Mouse (Mus musculus) liver, adult 2 months (tissue): Measurements from ENCODE around the gene Mcf2. TPM values are rescaled to one million over a fixed set of nuclear protein-coding genes. Genes with fewer than 3 reads are reported as not detected.
A peak's percentile ranks its signal among the peaks of the same experiment; 100 is the strongest.

Source experiments
- DNase-seq: peaks from one replicate; pipeline ENCODE4 v3.0.0-alpha.2; 2011; ENCODE audit warnings: low read depth, low spot score; ENCODE audit errors: extremely low read depth
- H3K27ac ChIP-seq: fragments of 200-500 bp; replicated peaks from 2 replicates; pipeline ENCODE4 v1.5.1; 2012; ENCODE audit warnings: low read depth, mild to moderate bottlenecking, control low read depth, inconsistent platforms, low read length; ENCODE audit not compliant: insufficient read depth
- H3K27me3 ChIP-seq: fragments of 200-500 bp; 2 replicates; pipeline ENCODE4 v1.6.1; 2012; ENCODE audit warnings: mild to moderate bottlenecking, moderate library complexity, low read length, inconsistent platforms; ENCODE audit not compliant: control insufficient read depth, insufficient read depth
- H3K36me3 ChIP-seq: fragments of 200-500 bp; 2 replicates; pipeline ENCODE4 v1.6.1; 2012; ENCODE audit warnings: low read length, inconsistent platforms; ENCODE audit not compliant: control insufficient read depth, insufficient read depth
- H3K4me1 ChIP-seq: fragments of 200-500 bp; 2 replicates; pipeline ENCODE4 v1.6.1; 2011; ENCODE audit warnings: low read length; ENCODE audit not compliant: control insufficient read depth, insufficient read depth
- H3K4me3 ChIP-seq: fragments of 200-500 bp; 2 replicates; pipeline ENCODE4 v1.5.1; 2011; ENCODE audit warnings: low read depth, mild to moderate bottlenecking, control low read depth, low read length, moderate library complexity; ENCODE audit not compliant: insufficient read depth
- H3K79me2 ChIP-seq: fragments of 200-500 bp; 2 replicates; pipeline ENCODE4 v1.6.1; 2012; ENCODE audit warnings: inconsistent platforms, mild to moderate bottlenecking, low read length, moderate library complexity; ENCODE audit not compliant: control insufficient read depth, insufficient read depth
- H3K9ac ChIP-seq: fragments of 200-500 bp; 2 replicates; pipeline ENCODE4 v1.6.1; 2012; ENCODE audit warnings: low read depth, mild to moderate bottlenecking, control low read depth, inconsistent platforms, low read length
- CTCF ChIP-seq: fragments of 200-500 bp; IDR thresholded peaks from 2 replicates; pipeline ENCODE4 v1.5.1; 2011; ENCODE audit warnings: low read depth, low read length, control low read depth
- POLR2A ChIP-seq: fragments of 200-500 bp; IDR thresholded peaks from 2 replicates; pipeline ENCODE4 v1.6.1; 2011; ENCODE audit warnings: low read length, control low read depth; ENCODE audit not compliant: insufficient read depth; ENCODE audit errors: extremely low read depth
- WGBS: fragments of 180-500 bp; shearing (Covaris S2); methylation state at CpG from one replicate; pipeline ENCODE4 v1.1.7; 2018; 5-methylcytosine and 5-hydroxymethylcytosine counted together
- polyA plus RNA-seq: library from polyadenylated mRNA; depleted of rRNA; stranded (reverse); fragments of >200 nt; gene quantifications from 2 replicates; pipeline ENCODE4 v1.2.3, GENCODE M21; 2012
- total RNA-seq: library from RNA; depleted of rRNA; stranded (reverse); fragments of >200 nt; gene quantifications from 2 replicates; pipeline ENCODE4 v1.2.3, GENCODE M21; 2014

Gene Mcf2
- total and polyA plus RNA-seq, 2 experiments, result not detected

DNA sequence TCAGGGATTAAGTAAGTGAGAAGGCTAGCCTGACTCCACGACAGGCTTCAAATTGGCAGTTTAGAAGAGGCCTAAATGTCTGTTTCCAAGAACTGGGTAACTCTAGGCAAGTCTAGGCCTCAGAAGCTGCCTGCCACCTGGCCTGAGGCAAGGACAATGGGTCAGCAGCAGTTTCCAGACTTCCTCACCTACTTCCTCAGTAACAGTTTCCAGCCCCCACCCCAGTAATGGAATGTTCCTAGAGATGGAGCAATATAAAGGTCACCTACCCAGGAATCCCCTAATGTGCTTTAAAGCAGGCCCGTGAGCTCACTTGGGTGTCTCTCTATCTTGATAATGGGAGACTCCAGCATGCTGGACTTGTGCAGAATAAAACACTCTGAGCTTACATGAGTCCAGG, 10.1 kb downstream of the Mcf2 start:
- DNase-seq, result no peak
- TF ChIP-seq CTCF, result no peak
- Histone ChIP-seq H3K4me1 (no peaks in the 10 kb centered on the region), H3K9ac (no peak overlapping the region), H3K36me3 (no peaks in the 10 kb centered on the region), H3K4me3 (no peak overlapping the region), H3K79me2 (no peaks in the 10 kb centered on the region), H3K27me3 (no peaks in the 10 kb centered on the region), H3K27ac (no peak overlapping the region)
- 73% methylated on average over 2 of the region's 2 CpGs for WGBS

DNA sequence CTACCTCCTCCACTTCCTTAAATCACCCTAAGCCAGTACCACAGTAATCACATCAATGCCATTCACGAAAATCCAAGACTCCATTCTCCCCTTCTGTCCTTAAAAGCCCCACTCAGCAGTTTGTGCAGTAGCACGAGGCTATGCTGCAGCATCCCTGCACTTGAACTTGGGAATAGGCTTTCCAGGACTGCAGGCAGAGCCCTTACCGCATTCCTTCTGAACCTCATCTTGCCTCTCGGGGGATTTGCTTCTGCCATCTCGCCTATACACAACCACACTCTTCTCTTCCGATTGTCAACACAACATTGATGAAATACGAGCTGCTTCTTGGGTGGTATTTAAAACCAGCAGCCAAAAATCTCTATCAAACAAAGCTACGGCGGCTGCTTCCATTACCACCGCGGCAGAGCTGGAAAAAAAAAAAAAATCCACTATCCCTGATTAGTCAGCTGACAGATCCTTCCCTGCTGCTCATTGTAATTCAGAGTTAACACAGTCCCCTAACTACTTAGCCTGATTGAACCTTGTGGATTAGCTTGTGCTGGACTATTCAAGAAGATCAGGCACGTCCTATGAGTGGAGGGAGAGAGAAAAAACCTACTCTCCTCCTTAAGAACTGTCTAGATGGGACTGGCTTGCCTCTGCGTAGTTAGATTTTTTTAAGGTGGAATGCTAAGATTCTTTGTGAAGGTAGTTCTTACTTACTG, 31.5 kb downstream of the Mcf2 start:
- no peak for TF ChIP-seq POLR2A
- no peak for TF ChIP-seq CTCF
- no peaks in the 10 kb centered on the region for H3K79me2 ChIP-seq
- no peak overlapping the region for H3K4me3 ChIP-seq
- WGBS, result 12% methylated on average over 13 of the region's 13 CpGs
- no peaks in the 10 kb centered on the region for H3K27me3 ChIP-seq
- peak; percentile 0 for DNase-seq
- no peak overlapping the region for H3K9ac ChIP-seq
- no peaks in the 10 kb centered on the region for H3K36me3 ChIP-seq
- no peaks in the 10 kb centered on the region for H3K4me1 ChIP-seq
- H3K27ac ChIP-seq, result no peak overlapping the region

DNA sequence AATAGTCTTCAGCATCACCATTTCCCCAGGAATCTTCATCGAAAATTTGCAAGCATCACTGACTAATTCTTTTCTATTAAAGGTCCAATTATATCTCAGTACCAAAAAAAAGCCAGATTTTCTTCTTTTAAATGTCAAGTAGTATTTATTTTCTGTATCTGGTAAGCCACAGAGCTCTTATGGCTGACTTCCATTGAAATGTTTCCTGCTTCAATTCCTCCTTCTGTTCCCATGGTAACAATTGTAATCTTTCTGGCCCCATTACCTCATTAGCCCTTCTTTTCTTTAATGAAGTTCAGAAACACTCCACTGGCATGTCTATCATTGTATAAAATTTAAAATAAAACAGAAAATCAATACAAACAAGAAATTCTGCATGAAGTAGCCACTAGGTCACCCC, 103.5 kb downstream of the Mcf2 start:
- Histone ChIP-seq H3K36me3 (no peaks in the 10 kb centered on the region), H3K4me3 (no peak overlapping the region), H3K27me3 (no peaks in the 10 kb centered on the region), H3K4me1 (no peaks in the 10 kb centered on the region), H3K27ac (no peak overlapping the region), H3K79me2 (no peaks in the 10 kb centered on the region), H3K9ac (no peak overlapping the region)
- no peak for DNase-seq
- whole genome bisulfite sequencing, result 61% methylated on average over 1 of the region's 1 CpGs
- no peak for TF ChIP-seq CTCF
- TF ChIP-seq POLR2A, result no peak

DNA sequence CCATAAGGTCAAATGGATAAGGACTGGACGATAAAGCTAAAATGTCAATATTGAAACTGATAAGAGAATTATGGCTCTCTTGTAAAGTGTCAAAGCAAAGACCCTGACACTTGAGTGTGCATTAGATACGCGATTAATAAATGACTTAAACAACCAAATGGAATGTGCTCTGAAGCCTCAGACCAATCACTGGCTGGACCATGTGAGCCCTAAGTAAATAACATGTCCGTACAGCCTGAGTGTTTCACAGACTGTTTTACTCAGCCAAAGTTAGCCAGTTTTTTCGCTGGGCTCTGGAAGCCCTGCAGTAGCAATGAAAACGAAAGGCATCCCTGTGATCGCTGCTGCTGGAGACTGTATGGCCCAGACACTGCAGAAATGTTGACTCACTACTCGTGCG, 123.7 kb downstream of the Mcf2 start:
- H3K27ac ChIP-seq, result no peak overlapping the region
- H3K36me3 ChIP-seq, result no peaks in the 10 kb centered on the region
- TF ChIP-seq POLR2A, result no peak
- TF ChIP-seq CTCF, result no peak
- no peaks in the 10 kb centered on the region for H3K79me2 ChIP-seq
- no peaks in the 10 kb centered on the region for H3K27me3 ChIP-seq
- 20% methylated on average over 9 of the region's 9 CpGs for WGBS
- no peaks in the 10 kb centered on the region for H3K4me1 ChIP-seq
- no peak overlapping the region for H3K9ac ChIP-seq
- peak; percentile 46 for DNase-seq
- H3K4me3 ChIP-seq, result no peak overlapping the region

DNA sequence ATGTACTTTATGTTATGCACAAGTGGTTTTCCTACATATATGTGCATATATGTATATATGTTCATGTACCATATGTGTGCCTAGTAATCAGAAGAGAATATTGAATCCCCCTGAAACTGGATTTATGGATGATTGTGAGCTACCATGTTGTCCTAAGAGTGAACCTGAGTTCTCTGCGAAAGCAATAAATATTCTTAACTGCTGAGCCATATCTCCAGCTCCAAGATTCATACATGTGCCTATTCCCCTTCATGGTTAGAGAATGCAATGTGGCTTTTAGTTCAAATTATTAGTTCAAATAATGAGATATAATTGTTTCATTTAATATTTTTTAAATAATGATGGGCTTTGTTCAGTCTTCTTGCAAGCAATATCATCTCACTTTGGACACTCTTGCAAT, 124.1 kb downstream of the Mcf2 start:
- H3K9ac ChIP-seq, result no peak overlapping the region
- H3K4me3 ChIP-seq, result no peak overlapping the region
- no peaks in the 10 kb centered on the region for H3K36me3 ChIP-seq
- H3K27ac ChIP-seq, result no peak overlapping the region
- H3K4me1 ChIP-seq, result no peaks in the 10 kb centered on the region
- WGBS, result 94% methylated on average over 1 of the region's 1 CpGs
- TF ChIP-seq POLR2A (no peak), CTCF (no peak)
- DNase-seq, result no peak
- no peaks in the 10 kb centered on the region for H3K79me2 ChIP-seq
- H3K27me3 ChIP-seq, result no peaks in the 10 kb centered on the region

DNA sequence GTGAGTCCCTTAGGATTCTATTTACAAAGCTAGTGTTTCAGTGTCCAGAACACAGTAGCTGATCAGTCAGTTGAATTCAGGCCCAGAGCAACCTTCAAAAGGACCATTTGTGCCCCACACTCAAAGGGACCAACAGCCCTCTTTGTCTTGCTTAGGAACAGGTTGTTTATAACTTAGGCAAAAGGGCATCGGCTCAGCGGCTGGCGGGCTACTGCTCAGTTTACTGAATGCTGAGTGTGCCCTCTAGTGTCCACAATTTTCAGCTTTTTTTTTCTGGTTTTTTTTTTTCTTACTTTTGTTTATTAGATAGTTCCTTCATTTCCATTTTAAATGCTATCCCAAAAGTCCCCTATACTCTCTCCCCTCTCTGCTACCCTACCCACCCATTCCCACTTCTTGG, 152.2 kb downstream of the Mcf2 start:
- no peaks in the 10 kb centered on the region for H3K79me2 ChIP-seq
- H3K4me3 ChIP-seq, result no peak overlapping the region
- peak; percentile 42 for DNase-seq
- 4% methylated on average over 3 of the region's 3 CpGs for WGBS
- no peak overlapping the region for H3K9ac ChIP-seq
- H3K4me1 ChIP-seq, result no peaks in the 10 kb centered on the region
- no peaks in the 10 kb centered on the region for H3K27me3 ChIP-seq
- no peak overlapping the region for H3K27ac ChIP-seq
- TF ChIP-seq POLR2A (no peak), CTCF (peak; percentile 39; the same call in 1 of the 2 replicates)
- H3K36me3 ChIP-seq, result peaks cover 17% of the 10 kb centered on the region; the same call in 1 of the 2 replicates
